Mouse (Mus musculus) megakaryocyte-erythroid progenitor cell, adult 5 weeks (primary cell): Measurements from ENCODE around the gene Tbc1d14. TPM values are rescaled to one million over a fixed set of nuclear protein-coding genes. Genes with fewer than 3 reads are reported as not detected.

Experiments
- polyA plus RNA-seq: library from polyadenylated mRNA; stranded (reverse); fragments of >175 nt; gene quantifications from 2 replicates; pipeline ENCODE4 v1.2.3, GENCODE M21; 2012

The Tbc1d14 gene
- polyA plus RNA-seq, result 14.9 and 16.1 TPM in 2 replicates

GRCm38 (mm10) chr5:36593176-36593575 is at the start of gene Tbc1d14:
Gene Tbc1d14 (minus strand): TSS chr5:36593276.

GRCm38 (mm10) chr5:36484171-36484990 is 108.7 kb downstream of the Tbc1d14 start, which contains the start of the genes Tada2b and Ccdc96:
Gene Tada2b (minus strand): TSS chr5:36484285.
Gene Ccdc96 (plus strand): TSS chr5:36484588.

GRCm38 (mm10) chr5:36464709-36465661 is 128.1 kb downstream of the Tbc1d14 start, which contains the start of gene Grpel1:
Gene Grpel1 (plus strand): TSS chr5:36464998.

Other genes with a start within 250 kb of the Tbc1d14 start
- gene Sorcs2, start 195.1 kb downstream of the Tbc1d14 start, polyA plus RNA-seq, result 0.37 and 0.52 TPM in 2 replicates
- 17.2 and 17.4 TPM in 2 replicates for gene Grpel1, start 128.3 kb downstream of the Tbc1d14 start, polyA plus RNA-seq
- gene Tada2b, start 109.0 kb downstream of the Tbc1d14 start, polyA plus RNA-seq, result 11.3 and 13.2 TPM in 2 replicates
- 0.06 and 0.23 TPM in 2 replicates for gene Ccdc96, start 108.7 kb downstream of the Tbc1d14 start, polyA plus RNA-seq
- gene D5Ertd579e, start 102.7 kb upstream of the Tbc1d14 start, polyA plus RNA-seq, result 2.9 and 3.7 TPM in 2 replicates
- gene Bloc1s4, start 155.4 kb upstream of the Tbc1d14 start, polyA plus RNA-seq, result 30.3 and 35.1 TPM in 2 replicates
- 94.8 and 98.0 TPM in 2 replicates for gene Mrfap1, start 203.5 kb upstream of the Tbc1d14 start, polyA plus RNA-seq
- 80.2 and 90.2 TPM in 2 replicates for gene Man2b2, start 237.4 kb upstream of the Tbc1d14 start, polyA plus RNA-seq